Mouse (Mus musculus): ENCODE data around the gene Tex13c3.
"Not testable (repeated sequence)": the region's sequence is repeated elsewhere in the genome, so short reads cannot be mapped to it uniquely, and the experiment has no call there.

Tex13c3 gene

DNA sequence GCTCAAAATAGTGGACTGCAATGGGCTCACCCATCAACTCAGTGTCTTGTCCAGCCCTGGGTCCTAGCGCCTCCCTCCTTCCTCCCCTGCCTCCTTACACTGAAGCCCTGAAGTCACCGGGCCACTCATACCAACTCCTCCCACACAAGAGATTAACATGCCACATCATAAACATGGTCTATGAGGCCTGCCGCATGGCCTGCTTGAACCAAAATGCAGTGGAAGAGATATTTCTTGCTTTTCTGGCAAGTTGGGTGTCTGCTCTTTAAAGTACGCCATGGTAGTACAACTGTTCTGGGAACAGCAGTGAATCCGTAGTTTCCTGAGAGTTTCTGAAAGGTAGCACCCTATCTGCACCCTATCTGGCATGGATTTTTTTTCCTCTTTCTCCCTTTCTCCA, at the start of gene Tex13c3:
Gene Tex13c3, minus strand, starts transcription at position 101 of the 400 bp plus-strand sequence.
- DNase-seq: not testable (repeated sequence)

DNA sequence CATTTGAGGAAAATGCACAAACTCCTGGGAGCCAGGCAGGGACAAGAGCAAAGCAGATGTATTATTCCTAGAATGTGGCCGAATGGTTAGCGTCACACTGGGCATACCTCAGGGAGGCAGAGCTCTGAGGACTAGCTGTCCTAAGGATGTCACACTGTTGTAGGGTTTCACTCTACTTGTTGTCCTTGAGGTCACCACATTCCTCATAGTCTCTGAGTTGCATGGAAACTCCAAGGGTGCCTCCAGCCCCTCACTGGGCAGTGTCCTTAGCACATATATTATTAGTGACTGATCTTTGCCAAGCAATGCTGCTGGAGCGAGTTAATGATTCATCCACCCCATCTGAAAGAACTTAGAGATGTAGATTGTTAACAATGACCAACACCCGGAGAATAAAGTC, 8.6 kb upstream of the Tex13c3 start:
- no peak for DNase-seq

Measured in embryo, embryonic 11 days (tissue).